Mouse (Mus musculus) left cerebral cortex, adult 11 months (tissue): Measurements from ENCODE around the gene Lrrfip2.

Source experiments
- DNase-seq: peaks from one replicate; pipeline ENCODE4 v3.0.0; 2022; ENCODE audit warnings: low spot score

Gene Lrrfip2

DNA sequence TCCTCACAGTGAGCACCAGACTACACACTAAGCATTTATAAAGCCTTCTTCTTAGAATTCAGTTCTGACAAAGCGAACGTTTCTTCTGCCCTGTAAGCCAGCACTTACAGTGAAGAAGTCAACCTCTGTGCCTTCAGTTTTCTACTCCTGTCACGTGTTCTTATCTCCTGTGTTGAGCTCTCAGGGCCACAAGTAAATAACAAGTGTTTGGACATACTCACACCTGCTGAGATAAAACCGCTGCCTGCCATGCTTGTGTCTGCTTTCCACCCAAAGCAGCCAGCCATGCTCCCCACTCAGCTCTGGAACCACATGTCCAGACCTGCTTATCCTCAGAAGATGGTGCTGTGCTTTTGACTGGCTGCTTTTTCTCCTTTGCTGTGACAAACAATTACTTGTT, 49.2 kb downstream of the Lrrfip2 start:
- DNase-seq = no peak

DNA sequence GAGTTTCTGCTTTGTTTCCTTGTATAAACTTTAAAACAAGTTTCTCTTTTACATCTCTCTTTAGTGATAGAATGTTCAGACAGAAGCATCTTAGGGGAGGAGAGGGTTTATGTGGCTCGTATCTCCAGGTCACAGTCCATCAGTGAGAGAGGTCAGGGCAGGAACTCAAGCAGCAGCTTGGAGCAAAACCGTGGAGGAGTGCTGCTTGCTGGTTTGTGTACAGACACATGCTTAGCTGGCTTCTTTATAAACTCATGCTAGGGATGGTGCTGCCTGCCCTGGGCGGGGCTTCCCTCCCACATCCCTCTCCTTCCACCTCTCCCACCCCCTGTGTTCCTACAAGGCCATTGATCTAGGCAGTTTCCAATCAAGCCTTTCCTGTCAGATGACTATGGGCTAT, 53.0 kb downstream of the Lrrfip2 start:
- DNase-seq = no peak

DNA sequence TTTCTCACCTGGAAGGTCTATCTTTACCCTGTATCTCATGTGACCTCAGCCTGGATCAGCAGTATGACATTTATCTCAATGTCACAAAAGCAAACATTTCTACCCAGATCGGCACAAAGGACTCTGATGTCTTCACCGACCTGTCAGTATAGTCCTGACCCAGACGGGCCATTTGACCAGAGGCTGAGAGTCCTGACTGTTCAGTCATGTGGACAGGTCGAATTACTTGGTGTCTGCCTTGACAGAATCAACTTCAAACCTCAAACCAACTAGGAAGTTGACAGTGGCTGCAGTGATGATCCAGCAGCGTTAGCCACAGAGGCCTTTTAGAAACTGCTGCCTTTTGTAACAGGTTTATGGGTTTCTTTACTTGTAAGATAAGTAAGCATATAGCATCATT, 56.7 kb downstream of the Lrrfip2 start:
- no peak for DNase-seq

DNA sequence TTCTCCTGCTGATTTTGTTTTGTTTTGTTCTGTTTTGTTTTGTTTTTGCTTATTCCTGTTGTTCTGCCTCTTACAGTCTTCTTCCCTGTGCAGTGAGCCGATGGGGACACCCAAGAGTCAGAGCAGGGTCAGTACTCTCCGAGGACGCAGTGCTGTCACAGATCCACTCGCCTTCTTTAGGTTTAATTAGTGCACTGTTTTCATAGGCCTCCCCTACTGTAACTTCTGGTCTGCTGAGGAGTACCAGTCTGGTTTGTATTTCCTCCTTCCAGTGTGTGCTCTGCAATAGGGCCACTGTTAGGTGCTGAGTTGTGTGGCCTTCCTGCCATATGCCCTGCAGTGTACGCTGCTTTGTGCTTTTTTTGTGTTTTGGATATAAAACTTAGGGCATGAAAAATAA, 61.6 kb downstream of the Lrrfip2 start:
- DNase-seq = no peak

DNA sequence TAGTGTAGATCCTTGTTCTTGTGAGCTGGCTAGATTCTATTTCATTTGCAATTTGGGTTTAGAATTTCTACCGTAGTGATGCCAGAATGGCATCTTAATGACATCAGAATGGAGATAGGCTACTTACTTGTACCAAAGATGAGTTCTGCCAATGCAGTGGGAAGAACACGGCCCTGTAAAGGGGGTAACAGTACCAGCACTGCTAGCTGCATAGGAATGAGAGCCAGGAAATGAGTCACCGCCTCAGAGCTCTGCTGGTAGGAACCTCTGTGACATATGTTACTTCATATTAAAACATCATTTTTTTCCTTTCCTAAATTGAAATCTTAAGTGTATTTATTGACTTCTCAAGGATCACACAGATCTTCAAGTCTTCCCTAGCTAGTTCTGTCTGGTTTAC, 64.8 kb downstream of the Lrrfip2 start:
- DNase-seq = no peak

DNA sequence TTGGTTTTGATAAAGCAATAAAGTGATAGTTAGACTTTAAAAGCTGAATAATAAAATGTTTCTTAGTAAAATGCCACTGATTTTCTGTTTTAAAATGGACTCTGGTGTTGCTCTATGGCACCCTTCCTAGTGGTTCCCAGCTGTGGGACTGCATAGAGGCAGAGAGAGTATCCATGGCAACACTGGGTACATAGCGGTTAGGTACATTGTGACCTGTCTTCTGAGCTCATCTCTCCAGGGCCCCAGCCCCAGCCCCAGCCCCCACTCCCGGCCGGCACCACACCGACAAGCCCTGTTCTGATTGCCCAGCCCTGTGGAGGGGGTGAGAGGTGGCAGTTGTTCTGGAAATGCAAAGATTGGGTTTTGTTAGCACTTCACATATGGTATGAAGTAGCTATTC, 67.5 kb downstream of the Lrrfip2 start:
- no peak for DNase-seq

DNA sequence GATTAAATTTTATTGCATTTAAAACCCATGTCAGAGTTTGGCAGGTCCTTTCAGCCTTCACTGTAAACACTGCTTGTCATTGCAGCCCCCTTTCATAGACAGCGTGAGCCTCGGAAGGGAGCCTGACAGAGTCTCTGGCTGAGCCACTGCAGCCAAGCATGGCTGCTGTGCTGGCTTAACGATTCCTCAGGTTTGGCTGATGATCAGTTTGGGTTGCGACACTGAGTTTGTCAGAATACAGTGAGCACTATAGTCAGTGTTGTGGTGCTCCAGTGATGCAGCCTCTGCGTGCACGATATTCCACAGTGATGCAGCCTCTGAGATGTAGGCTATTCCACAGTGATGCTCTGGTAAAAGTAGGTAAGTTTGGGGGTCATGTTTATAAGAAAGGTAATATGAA, 69.5 kb downstream of the Lrrfip2 start:
- no peak for DNase-seq

DNA sequence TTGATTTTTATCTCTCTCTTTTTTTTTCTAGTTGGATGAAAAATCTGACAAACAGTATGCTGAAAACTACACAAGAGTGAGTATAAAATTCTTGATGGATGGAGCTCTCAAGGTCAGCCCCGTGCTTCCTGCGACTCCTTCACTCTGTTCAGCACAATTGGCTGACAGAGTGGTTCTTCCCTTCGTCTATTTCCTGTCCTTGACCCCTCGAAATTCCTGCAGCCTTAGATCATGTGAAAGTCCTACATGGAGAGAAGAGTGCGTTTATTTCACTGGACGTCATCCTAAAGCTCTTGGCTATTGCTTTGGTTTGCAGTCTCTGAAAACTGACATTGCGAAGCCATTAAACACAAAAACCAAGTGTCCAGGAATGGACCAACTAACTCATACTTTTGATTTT, 71.3 kb downstream of the Lrrfip2 start:
- DNase-seq = no peak

DNA sequence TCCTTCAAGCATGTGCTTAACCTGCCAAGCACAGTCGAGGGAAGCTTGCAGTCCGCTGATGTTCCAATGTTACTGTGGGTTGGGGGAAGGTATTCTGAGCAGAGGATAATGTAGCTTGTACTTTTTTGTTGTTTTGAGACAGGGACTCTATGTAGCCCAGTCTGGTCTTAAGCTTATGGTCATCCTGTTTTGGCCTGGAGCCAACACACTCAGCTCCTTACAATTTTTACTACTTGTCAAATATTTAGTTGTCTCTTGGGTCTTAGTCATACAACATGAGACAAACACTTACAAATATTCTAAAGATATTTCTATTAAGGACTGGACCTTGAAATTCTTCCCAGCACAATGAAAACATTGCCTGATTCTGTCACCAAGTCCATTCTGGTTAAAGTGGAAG, 75.8 kb downstream of the Lrrfip2 start:
- DNase-seq = no peak

DNA sequence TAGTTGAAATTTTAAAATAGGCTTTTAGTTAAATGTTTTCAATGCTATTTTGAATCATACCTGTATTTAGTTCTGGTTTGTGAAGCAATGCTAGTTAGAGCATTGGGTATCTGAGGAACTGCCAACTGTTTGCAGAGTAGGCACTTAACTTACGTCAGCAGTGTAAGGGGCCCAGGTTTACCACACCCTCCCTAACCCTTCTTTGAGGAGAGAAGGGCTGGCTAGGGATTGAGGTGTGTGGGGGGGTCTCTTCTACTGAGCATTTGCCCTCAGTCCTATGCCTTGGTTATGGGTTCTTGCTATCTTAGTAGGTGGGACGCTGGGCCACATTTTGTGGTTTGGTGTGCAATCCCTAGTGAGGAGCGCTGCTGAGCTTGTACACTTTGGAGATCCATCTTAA, 79.7 kb downstream of the Lrrfip2 start:
- DNase-seq = no peak

DNA sequence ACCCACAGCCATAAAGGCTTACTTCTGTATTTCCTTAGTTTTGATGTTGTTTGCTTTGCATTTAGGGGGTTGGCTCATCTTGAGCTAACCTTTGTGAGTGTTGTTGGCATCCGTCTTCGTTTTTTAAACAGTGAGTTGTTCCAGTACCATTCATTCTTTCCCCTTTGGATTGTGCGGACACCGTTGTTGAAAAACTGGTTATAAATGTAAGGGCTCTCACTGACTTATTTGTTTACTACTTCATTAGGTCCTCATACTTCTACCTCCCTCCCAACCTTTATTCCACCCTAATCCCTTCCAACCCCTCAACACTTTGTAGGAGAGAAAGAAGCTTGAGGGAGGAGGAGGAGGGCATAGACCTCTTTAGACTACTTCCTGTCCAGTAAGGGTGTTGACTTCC, 80.3 kb downstream of the Lrrfip2 start:
- no peak for DNase-seq

DNA sequence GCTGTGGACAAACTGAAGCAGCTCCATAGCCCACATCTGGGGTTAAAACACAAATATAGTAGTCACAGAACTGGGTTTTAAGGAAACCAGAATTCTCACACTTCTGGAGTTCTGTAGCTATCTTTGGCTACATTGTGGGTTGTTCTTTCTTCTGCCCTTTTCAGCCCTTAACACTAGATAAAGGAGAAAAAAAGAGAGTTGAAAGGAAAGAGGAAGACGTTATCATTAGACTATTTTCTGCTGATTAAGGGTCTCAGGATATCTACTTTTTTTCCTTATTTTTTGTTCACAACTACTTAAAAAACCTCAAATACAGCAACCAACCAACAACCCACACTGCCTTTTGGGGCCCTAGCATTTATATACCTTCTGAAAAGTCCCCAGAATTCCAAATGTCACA, 80.9 kb downstream of the Lrrfip2 start:
- no peak for DNase-seq

DNA sequence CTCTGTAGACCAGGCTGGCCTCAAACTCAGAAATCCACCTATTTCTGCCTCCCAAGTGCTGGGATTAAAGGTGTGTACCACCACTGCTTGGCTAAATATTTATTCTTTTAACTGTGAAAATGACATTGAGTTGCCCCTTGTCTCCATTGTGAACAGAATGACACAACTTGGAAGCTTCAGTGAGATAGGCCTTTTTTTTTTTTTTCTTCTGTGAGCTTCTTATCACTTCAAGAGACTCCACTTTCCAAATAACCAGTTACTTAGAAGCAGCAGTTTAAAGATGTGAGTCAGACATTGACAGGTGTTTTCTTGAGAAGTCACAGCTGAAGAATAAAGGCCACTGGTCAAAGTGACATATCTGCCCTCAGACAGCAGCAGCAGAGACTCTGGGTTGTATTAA, 82.8 kb downstream of the Lrrfip2 start:
- DNase-seq = no peak

DNA sequence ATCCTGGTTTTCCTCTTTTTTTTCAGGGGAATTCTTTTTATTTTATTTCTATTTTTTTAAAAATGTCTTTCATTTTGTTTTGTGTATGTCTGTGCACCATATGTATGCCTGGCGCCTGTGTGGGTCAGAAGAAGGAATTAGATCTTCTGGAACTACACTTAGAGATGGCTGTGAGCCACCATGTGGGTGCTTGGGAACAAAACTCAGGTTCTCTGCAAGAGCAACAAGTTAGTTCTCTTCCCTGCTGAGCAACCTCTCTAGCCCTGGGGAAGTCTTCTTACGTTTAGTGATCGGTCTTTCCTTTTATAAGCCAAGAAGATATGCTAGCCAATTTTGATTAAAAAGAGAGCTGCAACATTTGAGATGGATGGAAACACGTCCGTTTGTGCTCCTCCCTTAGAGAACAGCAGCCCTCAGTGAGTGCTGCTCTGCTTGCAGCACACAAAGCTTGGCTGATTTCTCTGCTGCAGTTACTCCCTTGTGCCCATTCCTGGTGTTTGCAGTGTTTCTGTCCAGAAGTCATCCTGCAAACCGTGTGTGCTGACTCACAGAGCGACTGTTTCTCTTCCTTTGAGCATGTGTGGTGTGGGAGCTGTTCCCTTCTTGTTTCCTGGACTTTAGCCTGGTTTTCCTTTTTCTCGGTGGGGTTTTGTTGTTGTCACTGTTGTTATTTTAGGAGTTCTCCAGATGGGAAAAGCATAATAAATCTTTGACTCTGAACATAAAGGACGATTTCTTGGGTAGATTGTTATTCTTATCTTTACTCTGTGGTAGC, 87.4 kb downstream of the Lrrfip2 start:
- peak; percentile 24 for DNase-seq

DNA sequence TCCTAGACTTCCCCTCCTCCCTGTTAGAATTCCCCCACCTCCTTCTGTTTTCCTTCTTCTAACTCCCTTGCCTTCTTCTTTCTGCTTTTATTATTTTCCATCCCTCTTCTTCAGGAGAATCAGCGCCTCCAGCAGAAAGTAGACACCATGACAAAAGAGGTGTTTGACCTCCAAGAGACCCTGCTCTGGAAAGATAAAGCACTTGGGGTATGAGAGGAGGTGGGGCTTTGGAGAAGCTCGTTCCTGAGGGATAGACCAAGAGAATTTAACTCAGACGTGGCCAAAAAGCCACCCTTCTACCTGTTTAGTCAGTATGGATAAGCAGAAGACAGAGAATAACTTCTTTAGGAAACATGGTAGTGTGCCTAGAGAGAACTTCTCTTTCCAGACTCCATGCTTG, 90.3 kb downstream of the Lrrfip2 start:
- DNase-seq = no peak

DNA sequence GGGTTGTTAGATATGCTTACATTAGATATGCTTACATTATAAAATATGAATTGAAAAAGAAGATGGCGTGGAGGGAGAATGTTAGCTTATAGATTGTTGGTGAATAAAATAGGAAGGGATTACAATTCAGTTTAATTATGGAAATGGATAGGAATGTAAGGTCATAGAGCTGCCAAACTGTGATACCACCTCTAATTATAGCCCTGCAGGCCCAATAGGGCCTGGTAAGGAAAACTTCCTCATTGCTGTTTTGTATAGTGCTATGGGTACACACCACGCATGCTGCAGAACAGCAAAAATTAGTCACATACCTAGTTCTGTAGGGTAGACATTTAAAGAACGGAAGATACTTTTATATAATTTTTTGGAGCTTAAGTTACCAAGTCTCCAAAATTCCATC, 90.8 kb downstream of the Lrrfip2 start:
- no peak for DNase-seq

DNA sequence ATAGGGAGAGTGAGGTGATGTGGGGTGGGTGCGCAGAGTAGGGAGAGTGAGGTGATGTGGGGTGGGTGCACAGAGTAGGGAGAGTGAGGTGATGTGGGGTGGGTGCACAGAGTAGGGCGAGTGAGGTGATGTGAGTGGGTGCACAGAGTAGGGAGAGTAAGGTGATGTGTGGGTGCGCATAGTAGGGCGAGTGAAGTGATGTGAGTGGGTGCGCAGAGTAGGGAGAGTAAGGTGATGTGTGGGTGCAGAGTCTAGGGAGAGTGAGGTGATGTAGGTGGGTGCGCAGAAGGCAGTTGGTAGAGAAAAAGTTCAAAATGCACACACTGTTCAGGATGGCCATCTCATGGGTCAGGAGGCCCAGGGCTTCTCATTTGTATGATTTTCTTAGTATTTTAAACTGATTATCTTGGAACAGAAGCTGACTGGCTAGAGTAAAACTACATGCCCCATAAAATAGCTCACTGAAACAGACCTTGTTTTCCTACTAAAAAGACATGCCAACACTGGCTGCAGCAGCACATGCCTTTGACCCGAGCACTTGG, 91.8 kb downstream of the Lrrfip2 start:
- DNase-seq = no peak

DNA sequence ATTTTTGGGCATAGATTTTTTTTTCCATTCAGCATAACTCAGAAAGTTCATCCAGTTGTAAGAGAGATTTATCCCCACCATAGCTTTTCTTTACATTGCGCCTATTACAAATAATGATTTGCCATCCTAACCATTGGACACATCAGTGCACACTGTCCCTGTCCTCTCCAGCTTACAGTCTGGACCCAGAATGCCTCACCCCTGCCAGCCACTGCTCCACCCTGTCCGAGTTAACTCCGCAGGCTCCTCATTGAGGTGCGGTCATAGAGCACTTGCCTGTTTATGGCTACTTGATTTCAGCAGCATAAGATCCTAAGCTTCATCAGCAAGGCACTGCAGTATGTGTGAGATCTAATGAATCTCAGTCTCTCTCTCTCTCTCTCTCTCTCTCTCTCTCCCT, 93.0 kb downstream of the Lrrfip2 start:
- DNase-seq = no peak

DNA sequence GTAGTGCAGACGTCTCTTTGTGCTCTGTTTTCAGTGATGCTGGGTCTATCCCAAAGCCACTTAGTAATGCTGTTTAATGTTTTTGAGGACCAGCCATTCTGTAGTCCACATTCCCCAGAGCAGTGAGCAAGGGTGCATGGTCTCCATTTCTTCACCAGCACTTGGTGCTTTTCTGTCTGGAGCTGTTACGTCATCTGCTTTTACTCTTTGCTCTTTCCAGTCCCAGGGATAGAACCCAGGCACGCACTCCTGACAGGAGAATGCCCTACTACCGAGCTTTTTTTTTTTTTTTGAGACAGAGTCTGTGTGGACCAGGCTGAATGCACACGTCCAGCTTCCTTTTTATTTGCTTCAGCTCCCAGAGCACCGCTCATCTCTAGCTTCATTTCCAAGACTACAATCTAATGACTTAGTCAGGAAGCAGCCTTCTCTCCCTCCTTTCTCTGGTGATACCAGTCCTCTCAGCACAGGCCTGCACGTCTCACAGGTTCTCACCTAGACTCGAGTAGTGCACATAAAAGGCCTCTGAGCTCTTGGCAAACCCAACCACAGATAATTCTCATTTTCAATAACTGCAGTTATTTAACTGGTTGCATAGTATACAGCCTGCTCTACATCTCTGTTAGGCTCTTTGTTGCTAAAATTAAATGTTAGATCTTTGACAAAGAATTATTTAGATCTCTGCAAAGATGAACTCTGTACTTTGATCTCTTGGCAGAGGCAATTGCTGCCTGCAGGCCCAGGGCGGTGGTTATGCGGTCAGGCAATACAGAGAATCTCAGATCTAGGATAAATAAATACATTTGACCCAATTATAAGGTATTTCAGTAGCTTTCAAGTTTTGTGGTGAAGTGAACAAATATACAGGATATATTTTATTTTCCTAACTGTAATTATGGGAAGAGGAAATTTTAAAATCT, 94.0 kb downstream of the Lrrfip2 start:
- DNase-seq = no peak

DNA sequence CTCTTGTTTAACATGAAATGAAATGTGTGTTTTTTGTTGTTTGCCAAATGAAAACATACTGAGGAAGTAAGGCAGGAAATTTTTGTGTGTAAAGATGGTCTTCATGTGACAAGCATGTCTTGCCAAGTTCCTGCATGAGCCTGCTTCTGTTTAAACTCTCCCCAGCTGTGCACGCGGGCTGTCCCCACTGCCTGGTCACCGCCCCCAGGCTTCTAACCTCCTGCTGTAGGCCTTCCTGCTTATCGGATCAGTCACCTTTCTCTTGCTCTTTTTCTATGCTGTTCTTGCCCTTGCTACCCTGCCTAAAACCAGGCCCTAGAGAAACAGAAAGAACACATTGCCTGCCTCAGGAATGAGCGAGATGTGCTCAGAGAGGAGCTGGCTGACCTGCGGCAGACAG, 96.1 kb downstream of the Lrrfip2 start:
- no peak for DNase-seq

DNA sequence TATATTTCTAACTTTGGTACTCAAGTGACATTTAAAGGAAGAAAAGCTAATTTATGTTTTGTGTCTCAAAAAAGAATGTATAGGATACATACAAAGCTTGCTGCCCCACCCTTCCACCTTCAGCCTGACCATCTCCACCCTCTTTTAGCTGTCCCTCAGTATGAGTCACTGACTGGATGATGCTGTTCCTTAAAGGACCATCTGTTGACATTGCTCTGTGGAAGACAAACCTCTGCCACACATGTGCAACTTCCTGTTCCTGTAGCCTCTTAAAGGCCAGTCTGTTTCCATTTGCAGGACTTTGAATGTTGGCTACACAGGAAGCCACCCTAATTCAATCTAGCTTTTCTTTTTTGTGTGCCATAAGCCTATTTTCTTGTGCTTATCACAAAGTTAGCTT, 99.0 kb downstream of the Lrrfip2 start:
- no peak for DNase-seq

DNA sequence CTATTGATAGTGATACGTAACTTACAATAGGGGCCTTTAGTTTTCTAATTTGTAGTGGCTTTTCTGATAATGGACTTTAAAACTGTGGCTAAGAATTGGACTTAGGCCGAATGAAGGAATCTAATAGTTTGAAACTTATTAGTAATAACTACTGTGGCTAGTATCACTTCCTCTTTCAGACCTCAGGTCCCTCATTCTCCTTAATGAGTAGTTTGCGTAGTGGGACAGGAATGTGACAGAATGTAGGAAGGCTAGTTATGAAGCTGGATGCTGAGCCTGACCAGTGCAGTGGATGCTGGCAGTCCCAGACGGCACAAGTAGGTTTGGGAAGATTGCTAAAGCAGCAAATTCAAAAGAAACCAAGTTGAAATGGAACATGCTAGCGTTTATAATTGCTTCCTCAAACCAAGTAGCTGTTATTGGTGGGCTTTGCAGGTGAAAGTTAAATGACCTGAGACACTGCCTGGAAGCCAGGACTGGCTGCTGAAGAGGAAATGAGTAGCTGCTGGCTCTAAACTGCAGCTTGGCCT, 103.2 kb downstream of the Lrrfip2 start:
- DNase-seq = no peak

DNA sequence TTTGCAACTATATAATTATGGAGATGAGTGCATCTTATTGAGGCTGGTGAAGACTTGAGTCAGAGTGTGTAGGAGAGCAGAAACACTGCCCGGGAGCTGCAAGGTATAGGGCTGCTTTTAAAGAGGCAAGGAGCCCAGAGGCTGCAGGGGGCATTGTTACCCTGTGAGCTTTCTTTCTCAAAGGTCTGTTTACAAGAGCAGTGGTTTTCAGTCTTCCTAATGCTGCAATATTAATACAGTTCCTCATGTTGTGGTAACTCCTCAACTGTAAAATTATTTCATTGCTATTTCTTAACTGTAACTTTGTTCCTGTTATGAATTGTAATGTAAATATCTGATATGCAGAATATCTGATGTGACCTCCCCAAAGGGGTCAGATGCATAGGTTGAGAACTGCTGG, 104.2 kb downstream of the Lrrfip2 start:
- no peak for DNase-seq
